Mouse (Mus musculus) C2C12 (cell line): ENCODE data around the gene Mecom.

ENCODE experiments used
- CTCF ChIP-seq: IDR thresholded peaks from one replicate; pipeline ENCODE4 v1.5.1; 2011; ENCODE audit not compliant: control insufficient read depth, insufficient read depth, insufficient read length
- FOSL1 ChIP-seq: IDR thresholded peaks from one replicate; pipeline ENCODE4 v1.8.0; 2011; ENCODE audit warnings: mild to moderate bottlenecking, low read length; ENCODE audit not compliant: poor library complexity, insufficient read depth, severe bottlenecking
- MAX ChIP-seq: IDR thresholded peaks from one replicate; pipeline ENCODE4 v1.6.1; 2011; ENCODE audit warnings: mild to moderate bottlenecking, control low read depth
- MYOD1 ChIP-seq: IDR thresholded peaks from one replicate; pipeline ENCODE4 v1.6.1; 2011; ENCODE audit warnings: low read depth; ENCODE audit not compliant: control insufficient read depth, insufficient read length
- MYOG ChIP-seq: IDR thresholded peaks from one replicate; pipeline ENCODE4 v1.6.1; 2011; ENCODE audit not compliant: control insufficient read depth, insufficient read length; ENCODE audit errors: extremely low read depth
- USF1 ChIP-seq: IDR thresholded peaks from one replicate; pipeline ENCODE4 v1.6.1; 2011; ENCODE audit warnings: low read depth, mild to moderate bottlenecking, control low read depth, moderate library complexity

- no peak for TF ChIP-seq CTCF
- TF ChIP-seq MYOG: no peak
- no peak for TF ChIP-seq MAX
- TF ChIP-seq USF1: no peak
- no peak for TF ChIP-seq MYOD1
- TF ChIP-seq FOSL1: no peak
Observed at GRCm38 (mm10) chr3:30294433-30294832, 253.4 kb downstream of the Mecom start.
